Mouse (Mus musculus) Patski (cell line): ENCODE measurements at regions not wholly inside any gene's neighbourhood (a gene's known extent, or its start where the extent isn't known, plus 50 kb on each side); places are given as distances from the start of the nearest gene placed in this dataset.

Experiments used
- ATAC-seq: fragments of 100-300 bp; one replicate; pipeline ENCODE4 v1.8.0; 2021
- CTCF ChIA-PET: fragments of 350-600 bp; sonication (Branson Sonifier 250); formaldehyde crosslinking; loops from one replicate; lab custom pipeline; 2022; ENCODE audit warnings: inconsistent platforms; lab: Charles Lee
- POLR2A ChIA-PET: fragments of 350-600 bp; sonication (Branson Sonifier 250); formaldehyde crosslinking; loops from one replicate; lab custom pipeline; 2022; ENCODE audit warnings: antibody characterized with exemption, inconsistent platforms; lab: Charles Lee
- DNase-seq: peaks from one replicate; pipeline ENCODE4 v3.0.0-alpha.2; 2011; ENCODE audit warnings: low read depth, low spot score
- H3K27me3 ChIP-seq: fragments of 371-371 bp; one replicate; pipeline ENCODE4 v1.5.1; 2021
- CTCF ChIP-seq: fragments of 100-300 bp; IDR thresholded peaks from one replicate; pipeline ENCODE4 v1.5.1; 2021
- in situ Hi-C: fragments of 300-500 bp; cut with MboI; formaldehyde crosslinking; loops from 3 replicates; pipeline ENCODE4 v1.11.1; 2018; ENCODE audit warnings: low pct_unique_long_range_greater_than_20kb, mixed read lengths

DNA sequence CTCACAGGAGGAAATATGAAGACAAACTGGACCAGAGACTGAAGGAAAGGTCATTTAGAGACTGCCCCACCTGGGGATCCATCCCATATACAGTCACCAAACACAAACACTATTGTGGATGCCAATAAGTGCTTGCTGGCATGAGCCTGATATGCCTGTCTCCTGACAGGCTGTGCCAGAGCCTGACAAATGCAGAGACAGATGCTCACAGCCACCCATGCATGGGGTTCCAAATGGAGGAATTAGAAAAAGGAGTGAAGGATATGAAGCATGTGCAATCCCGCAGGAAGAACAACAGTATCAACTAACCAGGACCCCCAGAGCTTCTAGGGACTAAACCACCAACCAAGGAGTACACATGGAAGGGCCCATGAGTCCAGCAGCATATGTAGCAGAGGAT lies 505.9 kb downstream of the Gm6685 start:
- ChIA-PET POLR2A (no interaction called here), CTCF (no interaction called here)
- no peak for DNase-seq
- no peak for TF ChIP-seq CTCF
- in situ Hi-C loops, result no loop called here
- no peaks in the 10 kb centered on the region for H3K27me3 ChIP-seq
- no peak for ATAC-seq

GRCm38 (mm10) chr11:27799826-27800620 lies 539.6 kb downstream of the Gm6685 start:
- no peak for DNase-seq
- POLR2A ChIA-PET, result no interaction called here
- no peaks in the 10 kb centered on the region for H3K27me3 ChIP-seq

GRCm38 (mm10) chr11:27753913-27754218 lies 585.8 kb downstream of the Gm6685 start:
- ATAC-seq, result no peak
- in situ Hi-C loops, result no loop called here
- H3K27me3 ChIP-seq, result no peaks in the 10 kb centered on the region
- no peak for DNase-seq
- POLR2A ChIA-PET, result no interaction called here
- CTCF ChIA-PET, result no interaction called here
- no peak for TF ChIP-seq CTCF

More at GRCm38 (mm10) chr11:27799826-27800620, 539.6 kb downstream of the Gm6685 start:
- TF ChIP-seq CTCF, result no peak
- CTCF ChIA-PET, result no interaction called here
- no peak for ATAC-seq
- in situ Hi-C loops, result no loop called here

- DNase-seq, result no peak
- no peaks in the 10 kb centered on the region for H3K27me3 ChIP-seq
- POLR2A ChIA-PET, result no interaction called here
- in situ Hi-C loops, result no loop called here
- ATAC-seq, result no peak
- TF ChIP-seq CTCF, result no peak
- CTCF ChIA-PET, result no interaction called here
These were observed 586.3 kb downstream of the Gm6685 start for GRCm38 (mm10) chr11:27753212-27753912.

DNA sequence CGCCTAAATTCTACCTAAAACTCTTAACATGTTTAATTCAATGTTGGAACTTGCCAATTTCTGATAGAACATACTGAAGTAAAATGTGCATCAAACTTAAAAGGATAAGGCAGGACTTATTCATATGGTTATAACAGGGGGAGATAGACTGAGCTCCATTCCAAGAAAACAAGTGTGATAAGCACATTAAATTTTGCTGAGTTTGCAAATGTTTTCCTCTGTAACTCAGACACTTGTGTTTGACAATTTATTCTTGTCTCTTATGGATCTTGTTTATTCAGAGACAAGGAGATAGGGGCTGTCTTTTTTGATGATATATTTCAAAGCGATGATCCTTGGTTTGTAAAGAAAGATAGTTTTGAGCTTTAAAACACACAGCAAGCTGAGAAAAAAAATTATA lies 613.6 kb downstream of the Gm6685 start:
- TF ChIP-seq CTCF, result no peak
- no peak for ATAC-seq
- in situ Hi-C loops, result no loop called here
- H3K27me3 ChIP-seq, result no peaks in the 10 kb centered on the region
- ChIA-PET CTCF (no interaction called here), POLR2A (no interaction called here)
- no peak for DNase-seq

- DNase-seq (no peak), ATAC-seq (no peak)
- no peaks in the 10 kb centered on the region for H3K27me3 ChIP-seq
- no peak for TF ChIP-seq CTCF
- in situ Hi-C loops, result no loop called here
- ChIA-PET CTCF (interaction anchor here (1.7 kb wide), 1 partner anchor 20 kb away, joined by 4 read pairs; no protein-coding TSS in a partner anchor), POLR2A (no interaction called here)
These were observed 618.3 kb downstream of the Gm6685 start for GRCm38 (mm10) chr11:27721346-27721745.

DNA sequence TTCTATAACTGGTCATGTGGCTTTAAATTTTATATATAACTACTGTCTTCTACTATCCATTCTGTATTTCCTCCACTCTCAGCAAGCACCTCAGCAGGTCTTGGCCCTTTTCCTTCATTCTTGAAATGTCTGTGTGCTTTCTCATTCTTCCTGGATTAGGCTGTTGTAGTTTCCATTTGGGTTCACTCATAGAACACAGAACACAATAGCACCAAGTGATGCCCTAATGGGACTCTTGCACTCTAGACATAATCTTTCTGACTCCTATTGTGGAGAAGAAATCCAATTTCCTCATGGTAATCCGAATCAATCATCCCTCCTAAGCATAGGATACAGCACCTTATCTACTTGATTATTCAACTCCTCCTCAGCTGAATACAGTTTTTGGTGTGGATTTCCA lies 667.2 kb downstream of the Gm6685 start:
- in situ Hi-C loops, result no loop called here
- H3K27me3 ChIP-seq, result no peaks in the 10 kb centered on the region
- ATAC-seq, result no peak
- TF ChIP-seq CTCF, result no peak
- ChIA-PET CTCF (no interaction called here), POLR2A (no interaction called here)
- DNase-seq, result no peak
